Mouse (Mus musculus): ENCODE results near the gene Ccdc169.

The Ccdc169 gene

DNA sequence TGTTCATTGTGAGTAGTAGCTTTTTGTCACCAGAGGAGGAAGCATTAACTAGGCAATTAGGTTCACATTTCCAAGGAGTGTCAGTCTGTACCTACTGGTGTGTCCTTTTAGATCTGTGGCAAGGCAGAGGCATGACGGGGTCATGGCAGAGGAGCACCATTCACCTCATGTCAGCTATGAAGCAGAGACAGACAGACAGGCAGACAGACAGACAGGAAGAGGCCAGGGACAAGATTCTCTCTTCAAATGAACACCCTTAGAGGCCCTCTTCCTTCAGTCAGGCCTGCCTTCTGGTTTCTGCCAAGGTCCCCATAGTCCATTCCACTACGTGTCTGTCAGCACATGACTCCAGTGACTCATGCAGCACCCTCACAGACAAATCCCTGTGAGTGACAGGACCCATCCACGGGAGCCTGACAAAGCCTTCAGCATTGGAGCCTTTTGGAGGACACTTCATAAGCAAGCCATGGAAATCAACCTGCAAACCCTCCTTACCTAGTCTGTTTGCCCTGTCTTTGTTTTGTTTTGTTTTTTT is 14.7 kb upstream of the Ccdc169 start:
- DNase-seq (ENCODE audit: low spot score in 2 of 2) = no peak

DNA sequence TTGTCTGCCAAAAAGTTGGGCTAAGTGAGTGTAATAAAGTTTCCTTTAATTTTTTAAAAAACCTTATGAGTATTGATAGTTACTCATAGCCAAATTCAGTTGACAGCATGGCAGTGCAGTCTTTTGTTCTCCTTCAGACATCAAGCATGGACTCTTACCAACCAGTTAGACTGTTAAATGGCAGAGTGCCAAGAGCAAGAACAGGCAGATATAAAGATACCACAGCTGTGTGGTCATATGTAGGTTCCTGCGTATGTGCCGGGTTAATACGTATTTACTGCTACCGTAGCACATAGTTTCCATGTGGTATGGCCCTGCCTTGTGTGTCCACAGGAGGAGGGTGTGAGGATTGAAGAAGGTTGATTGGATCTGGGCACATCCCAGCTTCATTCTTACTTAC is 14.1 kb upstream of the Ccdc169 start:
- DNase-seq (ENCODE audit: low spot score in 2 of 2) = no peak

DNA sequence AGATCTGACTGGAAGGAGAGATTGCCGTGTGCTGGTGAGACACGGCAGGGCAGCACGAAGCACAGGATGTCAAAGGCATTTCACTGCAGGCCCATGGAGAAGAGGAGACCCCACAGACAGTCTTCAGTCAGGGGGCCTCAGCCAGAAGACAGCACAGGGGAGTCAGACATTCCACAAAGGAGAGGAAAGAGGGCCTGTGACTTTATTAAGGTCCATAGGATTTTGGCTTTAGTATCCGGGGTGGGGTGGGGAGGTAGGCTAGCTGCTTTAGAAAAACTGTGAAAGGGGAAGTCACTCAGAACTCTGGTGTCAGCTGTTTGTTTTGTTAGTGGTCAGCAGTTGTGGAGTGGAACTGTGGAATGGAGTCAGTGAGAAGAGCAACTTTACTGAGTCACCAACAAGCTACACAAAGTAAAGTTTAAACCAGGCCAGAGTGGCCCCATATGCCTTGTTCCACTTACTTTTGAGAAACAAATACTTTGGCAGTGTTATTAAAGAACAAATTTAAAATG is 7.9 kb upstream of the Ccdc169 start:
- no peak for DNase-seq (ENCODE audit: low spot score in 2 of 2)

DNA sequence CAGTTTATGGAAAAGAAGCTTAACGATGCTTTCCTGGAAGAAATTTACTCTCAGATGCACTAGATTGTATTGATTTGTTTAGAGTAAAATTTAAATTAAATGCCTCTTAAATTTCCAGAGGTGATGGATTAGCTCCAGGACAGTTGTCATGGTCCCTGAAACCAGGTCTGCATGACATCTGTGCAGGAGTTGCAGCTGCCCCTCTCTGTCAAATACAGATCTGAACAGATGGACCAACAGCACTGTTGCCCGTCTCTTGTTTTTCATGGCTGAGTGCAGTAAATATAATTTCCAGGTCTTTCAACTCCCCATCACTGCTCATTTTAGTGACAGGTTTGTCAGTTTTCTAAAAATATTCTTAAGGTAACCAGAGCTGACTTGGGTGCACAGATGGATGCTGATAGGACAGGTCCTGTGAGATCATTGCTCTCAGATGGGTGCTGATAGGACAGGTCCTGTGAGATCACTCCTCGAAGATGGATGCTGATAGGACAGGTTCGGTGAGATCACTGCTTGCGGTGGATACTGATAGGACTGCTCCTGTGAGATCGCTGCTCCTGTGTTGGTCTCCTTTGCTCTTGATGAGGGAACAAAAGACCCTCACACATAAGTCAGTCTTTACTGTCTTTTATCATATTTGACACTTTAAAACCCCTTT is 5.4 kb upstream of the Ccdc169 start:
- no peak for DNase-seq (ENCODE audit: low spot score in 2 of 2)

DNA sequence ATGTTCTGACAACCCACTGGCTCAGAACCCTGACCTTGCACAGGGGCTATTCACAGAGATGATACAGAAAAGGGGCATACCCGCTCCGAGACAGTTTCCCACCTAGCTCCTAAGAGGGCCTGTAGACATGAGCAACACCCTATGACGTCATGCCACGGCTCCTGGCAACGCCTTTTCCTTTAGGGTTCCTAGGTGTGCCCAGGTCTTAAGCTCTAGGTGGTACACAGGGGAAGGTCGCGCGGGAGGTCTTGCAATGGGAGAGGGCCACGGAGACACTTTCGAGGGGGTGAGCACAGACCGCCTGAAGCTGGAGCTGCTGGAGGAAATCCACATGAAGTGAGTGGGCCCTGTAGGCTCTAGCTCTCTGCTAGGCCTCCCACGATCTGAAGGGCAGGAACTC is 2.7 kb downstream of the Ccdc169 start:
- DNase-seq (ENCODE audit: low spot score in 2 of 2) = no peak

DNA sequence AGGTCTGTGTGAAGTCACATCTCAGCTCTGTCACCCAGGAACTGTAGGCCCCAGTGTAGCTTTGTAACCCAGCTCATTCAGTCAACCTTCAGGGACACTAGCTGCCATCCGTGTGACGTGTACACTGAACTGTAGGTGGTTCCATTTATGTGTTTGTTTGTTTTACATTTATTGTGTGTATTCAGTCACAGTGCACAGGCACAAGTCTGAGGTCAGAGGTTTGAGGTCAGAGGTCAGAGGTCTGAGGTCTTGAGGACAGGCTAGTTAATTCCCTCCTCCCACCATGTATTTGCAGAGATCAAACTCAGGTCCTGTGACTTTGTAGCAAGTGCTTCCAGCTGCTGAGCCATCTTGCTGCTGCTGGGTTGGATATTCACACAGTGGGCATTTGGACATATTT is 4.3 kb downstream of the Ccdc169 start:
- DNase-seq (ENCODE audit: low spot score in 2 of 2) = no peak

DNA sequence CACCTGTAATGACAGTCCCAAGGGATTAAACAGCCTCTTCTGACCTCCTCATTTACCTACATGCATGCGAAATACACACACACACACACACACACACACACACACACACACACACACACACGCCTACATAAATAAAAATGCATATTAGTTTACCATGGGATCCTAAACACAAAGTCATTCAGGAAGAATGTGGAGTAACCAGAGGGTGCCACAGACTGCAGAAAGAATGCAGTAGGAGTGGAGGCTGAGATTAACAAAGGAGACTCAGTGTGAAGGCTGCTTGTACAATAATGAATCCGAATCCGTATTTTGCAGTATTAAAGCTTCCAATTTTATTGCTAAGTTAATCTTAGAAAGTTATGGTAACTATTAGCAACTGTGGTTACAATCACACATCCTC is 7.8 kb downstream of the Ccdc169 start:
- DNase-seq (ENCODE audit: low spot score in 2 of 2) = no peak

DNA sequence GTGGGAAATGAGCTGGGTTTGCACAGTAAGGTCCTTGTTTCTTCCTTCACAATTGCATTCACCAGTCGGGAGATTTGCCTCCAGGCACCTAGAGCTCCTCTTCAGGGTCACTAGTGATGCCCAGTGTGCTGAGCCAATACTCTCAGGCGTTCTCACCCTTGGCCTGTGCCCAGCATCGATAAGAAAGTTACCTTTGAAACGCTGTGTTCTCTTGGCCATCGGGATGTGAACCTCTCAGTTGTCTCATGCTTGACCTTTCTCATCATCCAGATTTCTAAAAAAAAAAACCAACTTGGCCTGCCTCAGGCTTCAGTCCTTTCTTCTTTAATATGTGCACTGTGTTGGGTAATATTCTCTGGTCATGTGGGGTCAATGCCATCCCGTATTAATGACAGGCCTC is 9.3 kb downstream of the Ccdc169 start:
- DNase-seq (ENCODE audit: low spot score in 2 of 2) = no peak

DNA sequence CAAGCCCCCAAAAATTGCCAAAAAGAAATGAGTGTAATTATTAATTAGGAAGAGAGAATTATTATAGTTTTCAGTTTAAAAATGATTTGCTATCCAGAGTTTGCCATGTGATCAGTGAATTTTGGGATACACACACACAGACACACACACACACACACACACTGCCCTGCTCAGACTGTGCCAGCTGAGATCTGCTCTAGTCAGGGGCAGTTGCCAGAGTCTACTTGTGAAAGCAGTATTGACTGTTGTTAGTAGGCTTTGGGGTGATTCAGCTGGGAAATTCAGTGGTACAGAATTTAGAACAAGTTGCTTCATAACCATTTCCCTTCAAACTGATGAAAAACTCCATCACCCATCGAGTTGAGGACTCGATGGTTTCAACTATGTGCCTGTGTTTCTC is 10.0 kb downstream of the Ccdc169 start:
- DNase-seq (ENCODE audit: low spot score in 2 of 2) = no peak

DNA sequence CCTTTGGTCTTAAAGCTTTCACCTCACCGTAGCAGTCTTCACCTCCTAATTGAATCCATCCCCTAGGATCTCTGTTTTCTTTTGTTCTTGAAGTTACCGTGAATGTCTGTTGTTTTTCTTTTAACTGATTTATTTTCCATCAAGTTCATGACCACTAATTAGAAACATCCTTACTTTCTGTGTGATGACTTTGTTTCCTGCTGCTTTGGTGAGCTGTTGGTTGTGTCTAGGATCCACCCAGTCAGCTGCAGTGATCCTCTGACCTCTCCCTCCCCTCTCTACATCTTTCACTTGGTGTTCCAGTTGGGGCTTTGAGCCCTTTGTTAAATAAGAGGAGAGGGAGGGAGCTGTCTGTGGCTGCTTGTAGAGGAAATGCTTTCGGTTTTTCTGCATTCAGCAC is 11.0 kb downstream of the Ccdc169 start:
- no peak for DNase-seq (ENCODE audit: low spot score in 2 of 2)

DNA sequence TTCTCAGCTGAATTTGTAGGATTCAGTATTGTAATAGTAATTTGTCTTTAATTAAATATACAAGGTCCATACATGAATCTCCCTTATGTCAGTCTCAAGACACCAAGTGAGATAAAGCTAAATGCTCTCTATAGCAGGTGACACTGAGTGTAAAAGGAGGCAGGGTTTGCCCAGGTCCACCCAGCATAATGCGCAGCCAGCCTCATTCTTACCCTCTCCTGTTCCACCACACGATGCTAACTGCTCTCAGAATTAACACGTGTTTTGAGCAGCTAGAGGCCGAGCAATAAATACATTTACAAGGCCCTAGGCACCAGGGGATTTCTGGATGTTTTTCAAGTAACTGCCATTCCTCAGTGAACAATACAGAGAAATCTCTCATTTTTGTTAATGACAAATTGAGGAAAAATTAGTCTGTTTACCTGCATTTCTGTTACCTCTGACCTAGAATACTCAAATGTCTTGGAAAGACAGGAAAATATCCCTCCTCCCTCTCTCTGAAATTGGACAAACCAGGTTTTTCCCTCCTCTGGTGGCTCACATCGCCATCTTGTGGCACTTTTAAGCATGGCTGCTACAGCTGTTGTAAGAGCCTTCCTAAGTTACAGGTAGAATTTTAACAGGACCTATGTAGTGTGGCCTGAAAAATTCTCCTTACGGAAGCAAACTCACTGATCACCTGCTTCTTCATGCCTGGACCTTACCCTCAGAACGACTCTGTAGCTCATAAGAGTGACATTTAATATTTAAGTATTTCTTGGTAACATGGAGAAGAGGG is 14.7 kb downstream of the Ccdc169 start:
- no peak for DNase-seq (ENCODE audit: low spot score in 2 of 2)

DNA sequence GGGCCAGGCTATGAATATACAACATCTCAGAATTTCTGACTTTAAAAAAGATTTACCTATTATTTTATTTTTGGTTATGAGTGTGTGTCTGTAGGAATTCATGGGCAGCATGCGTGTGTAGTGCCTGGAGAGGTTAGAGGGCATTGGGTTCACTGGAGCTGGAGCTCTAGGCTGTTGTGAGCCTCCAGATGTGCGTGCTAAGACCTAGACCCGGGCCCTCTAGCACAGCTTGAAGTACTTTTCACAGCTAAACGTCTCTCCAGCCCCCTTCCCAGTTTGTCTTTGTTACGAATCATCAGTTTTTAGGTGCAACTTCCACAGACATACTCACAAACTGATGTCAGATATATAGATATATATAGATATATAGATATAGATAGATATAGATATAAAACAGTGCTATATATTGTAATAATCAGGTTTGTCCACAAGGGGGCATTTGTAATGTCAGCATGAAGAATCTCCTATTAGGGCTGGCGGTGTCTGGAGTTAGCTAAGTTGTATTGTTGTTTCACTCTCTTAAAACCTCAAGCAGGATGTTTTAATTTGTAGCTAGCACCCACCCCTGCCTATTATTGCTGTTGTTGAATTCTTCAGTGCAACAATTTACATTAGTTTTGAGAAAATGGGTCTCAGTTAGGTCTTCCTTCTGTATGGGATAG is 15.7 kb downstream of the Ccdc169 start:
- DNase-seq (ENCODE audit: low spot score in 2 of 2) = no peak

DNA sequence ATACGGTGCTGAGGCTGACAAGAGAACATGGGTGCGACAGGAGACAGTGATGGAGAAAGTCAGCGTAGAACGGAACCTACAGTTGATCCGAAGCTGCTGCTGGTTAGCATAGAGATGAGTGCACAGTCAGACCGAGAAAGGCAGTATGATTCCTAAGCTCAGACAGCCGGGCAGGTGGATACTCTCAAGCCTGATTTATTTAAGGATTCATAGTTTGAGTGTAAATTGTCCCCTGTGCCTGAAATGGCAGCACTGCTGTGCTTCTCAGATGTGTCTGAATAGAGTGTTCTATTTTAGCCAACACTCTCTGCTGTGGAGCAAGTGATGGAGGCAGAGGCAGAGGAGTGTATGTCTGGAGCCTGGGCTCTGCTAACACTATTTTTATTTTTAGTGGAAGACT is 17.0 kb downstream of the Ccdc169 start:
- DNase-seq (ENCODE audit: low spot score in 2 of 2) = peak; percentile 39 to 61

DNA sequence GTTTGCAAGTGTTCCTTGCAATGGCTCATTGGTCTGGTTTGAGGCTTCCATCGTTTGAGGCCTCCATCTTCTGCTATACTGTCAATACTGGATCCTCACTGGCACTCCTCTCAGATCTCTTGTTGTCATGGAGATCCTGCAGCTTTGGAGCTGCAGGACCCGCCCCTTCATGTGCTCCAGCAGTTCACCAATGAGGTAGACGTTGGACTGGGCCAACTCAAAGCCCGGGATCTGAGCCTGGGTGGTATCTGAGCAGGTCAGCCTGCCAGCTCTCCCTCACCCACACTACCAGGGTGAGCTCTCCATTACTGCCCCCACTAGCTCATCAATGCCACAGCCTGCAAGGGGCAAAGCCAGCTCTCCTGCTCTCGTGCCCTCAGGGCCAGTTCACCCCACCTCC is 20.3 kb downstream of the Ccdc169 start:
- no peak for DNase-seq (ENCODE audit: low spot score in 2 of 2)

DNA sequence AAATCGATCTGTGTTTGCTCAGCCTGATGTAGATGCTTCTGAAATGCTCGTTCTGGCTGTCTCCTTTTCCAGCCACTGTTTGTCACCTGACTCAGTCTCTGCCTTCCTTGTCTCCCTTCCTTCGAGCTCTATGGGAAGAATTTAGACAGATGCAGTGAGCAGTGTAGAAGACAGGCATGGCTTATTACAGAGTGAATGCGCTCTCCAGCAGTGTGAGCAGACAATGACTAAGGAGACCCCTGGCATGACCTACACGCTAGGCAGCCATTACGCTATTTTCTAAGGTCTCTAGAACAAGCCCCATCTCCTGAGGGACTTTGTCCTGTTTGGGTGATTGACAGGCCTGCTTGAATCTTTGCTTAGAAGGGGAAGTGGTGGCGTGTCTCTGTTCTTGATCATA is 24.0 kb downstream of the Ccdc169 start:
- DNase-seq (ENCODE audit: low spot score in 2 of 2) = no peak

DNA sequence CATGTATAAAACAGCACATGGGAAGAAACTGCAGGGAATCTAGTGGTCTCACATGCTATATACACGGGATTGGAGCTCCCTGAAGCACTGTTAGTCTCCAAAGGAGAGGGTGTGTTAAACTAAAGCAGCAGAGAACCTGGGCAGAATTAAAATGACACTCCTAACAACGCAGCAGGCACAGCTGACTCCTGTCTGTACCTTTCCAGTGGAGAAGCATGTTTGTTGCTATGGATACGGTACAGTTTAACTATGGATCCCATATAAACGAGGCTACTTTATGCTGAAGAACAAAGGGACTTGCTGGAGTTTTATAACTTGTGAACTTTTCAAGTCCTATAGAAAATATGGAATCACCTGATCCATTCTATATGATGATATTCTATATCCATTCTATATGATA is 26.4 kb downstream of the Ccdc169 start:
- DNase-seq (ENCODE audit: low spot score in 2 of 2) = no peak

DNA sequence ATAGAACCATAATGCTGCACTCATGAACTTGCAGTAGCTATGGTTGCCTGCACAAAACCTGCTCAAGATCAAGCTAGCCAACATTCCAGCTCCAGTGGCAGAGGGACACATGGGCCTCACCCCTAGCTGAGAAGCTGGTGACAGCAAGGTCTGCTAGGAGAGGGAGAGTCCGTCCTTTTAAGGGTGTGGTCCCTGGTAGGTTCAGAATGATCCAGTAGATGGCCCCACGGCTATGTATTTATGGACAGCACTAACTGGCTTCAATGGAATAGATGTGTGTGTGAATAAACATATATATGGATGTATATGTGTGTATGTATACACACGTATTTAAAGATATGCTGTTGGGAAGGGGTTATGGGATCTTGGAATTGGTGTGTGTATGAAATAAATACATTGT is 35.3 kb downstream of the Ccdc169 start:
- DNase-seq (ENCODE audit: low spot score in 2 of 2) = no peak

DNA sequence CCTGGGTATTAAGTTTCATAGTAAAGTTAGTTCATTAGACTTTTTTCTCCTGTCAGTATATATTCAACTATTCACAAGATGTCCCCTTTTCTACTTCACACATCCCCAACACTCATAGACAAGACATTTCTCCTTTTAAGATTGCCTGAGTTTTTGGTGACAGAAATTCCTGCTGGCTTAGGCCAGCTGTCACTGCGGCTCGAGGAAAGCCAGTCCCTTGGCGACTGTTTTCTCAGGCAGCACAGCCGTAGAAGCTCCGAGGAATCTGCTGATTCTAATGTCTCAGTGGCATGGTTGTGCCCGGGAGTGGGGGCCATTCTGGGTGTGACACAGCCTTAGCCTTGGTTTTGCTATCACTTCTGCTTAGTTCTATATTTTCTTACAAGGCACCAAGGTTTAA is 40.1 kb downstream of the Ccdc169 start:
- no peak for DNase-seq (ENCODE audit: low spot score in 2 of 2)

DNA sequence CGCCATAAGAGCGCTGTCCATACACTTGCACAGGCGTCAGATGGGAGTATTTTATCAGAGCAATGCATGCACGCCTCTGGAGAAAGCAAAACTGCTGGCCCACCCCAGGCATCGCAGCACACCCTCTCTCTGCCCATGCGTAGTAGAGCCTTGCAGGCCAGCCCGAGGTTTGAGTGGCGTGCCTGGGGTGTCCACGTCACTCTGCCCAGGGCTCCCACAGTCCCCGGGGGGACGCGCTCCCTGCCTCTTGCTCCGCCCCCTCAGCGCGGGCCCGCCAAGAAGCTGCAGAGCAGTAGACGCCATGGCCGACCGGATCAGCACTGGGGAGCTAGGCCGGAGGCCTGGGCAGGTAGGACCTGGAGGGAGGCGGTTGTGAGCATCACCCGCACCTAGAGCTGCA is 44.6 kb downstream of the Ccdc169 start, which contains the start of gene Sohlh2:
TSS of gene Sohlh2 (plus strand) at position 263 of the 400 bp plus-strand sequence.
- no peak for DNase-seq (ENCODE audit: low spot score in 2 of 2)

DNA sequence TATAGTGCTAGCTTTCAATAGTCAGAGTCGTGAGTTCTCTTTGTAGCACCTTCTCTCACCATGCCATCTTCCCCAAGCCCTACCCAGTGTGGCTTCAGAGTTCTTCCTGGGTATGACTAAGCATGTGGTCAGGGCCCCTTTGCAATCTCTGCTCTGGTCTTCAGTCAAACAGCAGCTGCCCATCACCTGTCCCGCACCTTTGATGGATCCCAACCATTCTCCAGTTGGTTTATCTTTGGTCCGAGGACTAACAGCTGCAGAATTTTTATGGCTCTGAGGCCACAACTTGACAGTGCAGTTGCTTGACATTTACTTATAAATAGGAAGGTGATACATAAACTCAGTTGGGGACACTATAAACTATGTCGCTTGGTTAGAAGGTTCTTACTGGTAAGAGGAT is 54.5 kb downstream of the Ccdc169 start:
- DNase-seq (ENCODE audit: low spot score in 2 of 2) = no peak

DNA sequence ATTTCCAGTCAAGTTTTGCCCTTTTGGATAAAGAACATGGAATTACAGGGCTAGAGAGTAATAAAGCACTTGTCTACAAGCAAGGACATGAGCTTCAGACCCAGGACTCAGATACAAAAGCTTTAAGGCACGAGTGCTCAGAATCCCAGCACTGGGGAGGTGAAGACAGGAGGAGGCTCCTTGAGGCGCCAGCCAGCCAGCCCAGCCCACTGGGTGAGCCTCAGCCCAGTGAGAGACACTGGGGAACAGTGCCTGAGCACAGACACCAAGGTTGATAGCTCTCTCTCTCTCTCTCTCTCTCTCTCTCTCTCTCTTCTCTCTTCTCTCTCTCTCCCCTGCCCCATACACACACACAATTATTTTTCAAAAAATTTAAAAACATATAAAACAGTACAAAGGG is 56.2 kb downstream of the Ccdc169 start:
- no peak for DNase-seq (ENCODE audit: low spot score in 2 of 2)

DNA sequence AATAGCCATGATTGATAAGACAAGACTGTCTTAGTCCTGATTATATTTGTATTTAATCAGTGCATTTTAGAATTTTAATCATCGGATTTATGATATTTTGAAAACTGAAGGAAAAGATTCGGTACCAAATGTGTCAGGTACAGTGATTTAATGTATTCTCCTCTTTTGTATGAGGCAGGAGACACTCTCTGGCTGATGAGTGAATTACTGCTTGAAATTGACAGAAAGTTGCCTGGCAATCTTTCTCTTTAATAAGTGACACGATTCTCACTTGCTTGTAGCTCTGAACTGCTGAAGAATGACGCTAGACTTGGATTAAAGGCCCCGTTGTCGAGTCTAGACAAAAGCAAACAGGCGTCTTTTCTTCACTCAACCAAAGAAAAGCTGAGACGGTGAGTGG is 57.7 kb downstream of the Ccdc169 start:
- DNase-seq (ENCODE audit: low spot score in 2 of 2) = no peak
